Mouse (Mus musculus): Measurements from ENCODE around the gene Arl10. TPM values are rescaled to one million over a fixed set of nuclear protein-coding genes. Genes with fewer than 3 reads are reported as not detected.
A peak's percentile ranks its signal among the peaks of the same experiment; 100 is the strongest.

Gene Arl10
- polyA plus RNA-seq, 1 experiment from 2014 or later, result 13.3 TPM

DNA sequence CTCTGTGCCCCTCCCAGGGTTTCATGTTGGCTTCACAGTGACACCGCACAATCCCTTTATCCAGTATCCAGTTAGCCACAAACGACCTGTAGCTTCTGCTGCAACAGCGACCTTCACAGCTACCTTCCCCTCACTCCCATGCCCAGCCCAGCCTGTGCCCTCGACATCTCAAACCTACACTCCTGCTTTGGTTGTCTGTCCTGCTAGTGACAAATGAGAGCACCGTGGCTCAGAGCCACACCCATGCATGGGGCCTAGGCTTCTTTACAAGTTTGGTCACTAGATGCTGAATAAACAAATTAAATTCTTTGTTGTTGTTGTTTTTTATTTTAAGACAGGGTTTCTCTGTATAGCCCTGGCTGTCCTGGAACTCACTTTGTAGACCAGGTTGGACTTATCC, 32.4 kb downstream of the Arl10 start:
- DNase-seq (ENCODE audit: low spot score), result no peak
- no peak overlapping the region for H3K4me2 ChIP-seq (replicated peaks; ENCODE audit: low read depth)
- no peak overlapping the region for H3K9ac ChIP-seq (ENCODE audit: low read length)
- 43% methylated on average over 5 of the region's 5 CpGs for WGBS
- peaks cover 2% of the 10 kb centered on the region; the same call in 1 of the 2 replicates for H3K36me3 ChIP-seq (ENCODE audit: control insufficient read depth, insufficient read depth, low read length)
- no peaks in the 10 kb centered on the region for H3K27me3 ChIP-seq (ENCODE audit: control insufficient read depth, insufficient read depth, low read length)
- H3K4me1 ChIP-seq (replicated peaks; ENCODE audit: control insufficient read depth, insufficient read depth), result no peaks in the 10 kb centered on the region; the same call in none of the 2 replicates
- no peak for ATAC-seq (ENCODE audit: low FRiP score, low TSS enrichment)
- no peaks in the 10 kb centered on the region for H3K9me3 ChIP-seq (ENCODE audit: control insufficient read depth, low read length)
- H3K4me3 ChIP-seq (ENCODE audit: low read depth, low read length), result no peak overlapping the region
- TF ChIP-seq CTCF (IDR thresholded peaks at IDR 0.05; ENCODE audit: low read depth) (no peak), EP300 (optimal IDR thresholded peaks at IDR 0.05) (no peak)
- peak overlapping the region; percentile 31; the same call in 1 of the 2 replicates for H3K27ac ChIP-seq (replicated peaks)

DNA sequence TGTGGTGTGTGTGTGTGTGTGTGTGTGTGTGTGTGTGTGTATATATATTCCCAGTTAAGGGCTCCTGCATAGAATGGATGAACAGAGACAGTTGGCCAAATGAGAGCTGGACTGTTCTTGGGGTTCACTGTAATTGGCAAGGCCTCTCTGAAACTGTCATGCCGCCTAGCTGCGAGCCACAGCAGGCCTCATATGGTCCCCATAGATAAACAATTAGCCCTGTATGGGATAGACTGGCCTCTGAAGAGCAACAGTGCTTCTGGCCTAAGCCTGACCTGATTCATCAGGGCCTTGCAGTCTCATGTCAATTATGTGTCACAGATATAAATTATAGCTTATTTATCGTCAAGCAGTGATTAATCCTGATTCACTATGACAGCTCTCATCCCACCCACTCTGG, 33.2 kb downstream of the Arl10 start:
- 71% methylated on average over 3 of the region's 3 CpGs for WGBS
- Histone ChIP-seq H3K4me2 (replicated peaks; ENCODE audit: low read depth) (no peak overlapping the region), H3K27ac (replicated peaks) (no peak overlapping the region), H3K9ac (ENCODE audit: low read length) (no peak overlapping the region), H3K4me1 (replicated peaks; ENCODE audit: control insufficient read depth, insufficient read depth) (no peaks in the 10 kb centered on the region; the same call in none of the 2 replicates), H3K36me3 (ENCODE audit: control insufficient read depth, insufficient read depth, low read length) (peaks cover 2% of the 10 kb centered on the region; the same call in 1 of the 2 replicates), H3K27me3 (ENCODE audit: control insufficient read depth, insufficient read depth, low read length) (no peaks in the 10 kb centered on the region), H3K4me3 (ENCODE audit: low read depth, low read length) (no peak overlapping the region), H3K9me3 (ENCODE audit: control insufficient read depth, low read length) (no peaks in the 10 kb centered on the region)
- DNase-seq (ENCODE audit: low spot score) (no peak), ATAC-seq (ENCODE audit: low FRiP score, low TSS enrichment) (no peak)
- TF ChIP-seq EP300 (optimal IDR thresholded peaks at IDR 0.05), result no peak
- no peak for TF ChIP-seq CTCF (IDR thresholded peaks at IDR 0.05; ENCODE audit: low read depth)

DNA sequence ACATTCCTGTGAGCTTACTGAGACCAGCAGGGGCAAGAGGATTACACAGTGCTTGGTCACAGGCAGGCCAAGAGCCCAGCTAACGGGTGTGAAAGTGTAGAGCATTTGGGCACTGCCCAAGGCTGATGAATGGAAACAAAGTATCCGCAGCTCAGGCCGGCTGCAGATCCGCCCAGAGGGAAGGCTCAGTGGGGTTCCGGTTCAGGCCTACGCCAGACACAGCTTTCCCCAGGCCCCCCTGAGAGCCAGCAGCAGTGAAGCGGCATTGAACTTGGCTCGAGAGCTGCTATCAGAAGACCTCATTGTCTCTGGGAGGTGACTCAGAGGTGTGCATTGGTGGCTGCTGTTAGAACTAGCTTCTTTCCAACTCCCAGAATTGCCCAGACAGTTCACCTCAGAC, 33.9 kb downstream of the Arl10 start:
- H3K27ac ChIP-seq (replicated peaks), result peak overlapping the region; percentile 53
- no peak overlapping the region for H3K4me3 ChIP-seq (ENCODE audit: low read depth, low read length)
- peaks cover 2% of the 10 kb centered on the region; the same call in 1 of the 2 replicates for H3K36me3 ChIP-seq (ENCODE audit: control insufficient read depth, insufficient read depth, low read length)
- ATAC-seq (ENCODE audit: low FRiP score, low TSS enrichment), result no peak
- no peaks in the 10 kb centered on the region; the same call in none of the 2 replicates for H3K4me1 ChIP-seq (replicated peaks; ENCODE audit: control insufficient read depth, insufficient read depth)
- H3K27me3 ChIP-seq (ENCODE audit: control insufficient read depth, insufficient read depth, low read length), result no peaks in the 10 kb centered on the region
- peak overlapping the region; percentile 88 for H3K4me2 ChIP-seq (replicated peaks; ENCODE audit: low read depth)
- H3K9me3 ChIP-seq (ENCODE audit: control insufficient read depth, low read length), result no peaks in the 10 kb centered on the region
- H3K9ac ChIP-seq (ENCODE audit: low read length), result 0 out of 2 replicates have a peak overlapping the region, but pooled peaks have one; percentile 38
- no peak for TF ChIP-seq CTCF (IDR thresholded peaks at IDR 0.05; ENCODE audit: low read depth)
- no peak for TF ChIP-seq EP300 (optimal IDR thresholded peaks at IDR 0.05)
- 35% methylated on average over 8 of the region's 8 CpGs for WGBS
- DNase-seq (ENCODE audit: low spot score), result peak; percentile 26

DNA sequence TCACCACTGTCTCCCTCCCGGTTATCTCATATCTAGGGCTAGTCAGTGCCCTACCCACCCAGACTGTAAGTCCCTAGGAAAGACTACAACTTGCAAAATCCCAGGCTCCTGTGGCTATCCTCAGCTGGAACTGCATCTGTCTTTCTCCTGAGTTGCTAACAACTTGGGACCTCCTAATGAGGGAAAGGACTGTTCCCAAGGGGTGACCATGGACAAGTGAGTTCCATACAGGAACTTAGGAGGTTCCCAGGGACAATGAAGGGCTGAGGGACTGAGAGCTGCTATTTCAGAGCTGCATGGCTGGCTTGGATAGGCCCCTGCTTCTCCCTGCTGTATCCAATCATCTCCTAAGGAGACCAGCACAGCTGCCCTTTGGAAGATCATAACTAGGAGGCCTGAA, 34.5 kb downstream of the Arl10 start:
- H3K4me1 ChIP-seq (replicated peaks; ENCODE audit: control insufficient read depth, insufficient read depth), result no peaks in the 10 kb centered on the region; the same call in none of the 2 replicates
- WGBS, result 8% methylated on average over 1 of the region's 1 CpGs
- no peak for TF ChIP-seq EP300 (optimal IDR thresholded peaks at IDR 0.05)
- no peak for TF ChIP-seq CTCF (IDR thresholded peaks at IDR 0.05; ENCODE audit: low read depth)
- DNase-seq (ENCODE audit: low spot score), result no peak
- no peaks in the 10 kb centered on the region for H3K27me3 ChIP-seq (ENCODE audit: control insufficient read depth, insufficient read depth, low read length)
- no peak overlapping the region for H3K4me3 ChIP-seq (ENCODE audit: low read depth, low read length)
- peak overlapping the region; percentile 53 for H3K27ac ChIP-seq (replicated peaks)
- peak overlapping the region; percentile 88 for H3K4me2 ChIP-seq (replicated peaks; ENCODE audit: low read depth)
- H3K9ac ChIP-seq (ENCODE audit: low read length), result peak overlapping the region; percentile 38; the same call in 1 of the 2 replicates
- no peaks in the 10 kb centered on the region for H3K9me3 ChIP-seq (ENCODE audit: control insufficient read depth, low read length)
- H3K36me3 ChIP-seq (ENCODE audit: control insufficient read depth, insufficient read depth, low read length), result peaks cover 2% of the 10 kb centered on the region; the same call in 1 of the 2 replicates
- ATAC-seq (ENCODE audit: low FRiP score, low TSS enrichment), result no peak

DNA sequence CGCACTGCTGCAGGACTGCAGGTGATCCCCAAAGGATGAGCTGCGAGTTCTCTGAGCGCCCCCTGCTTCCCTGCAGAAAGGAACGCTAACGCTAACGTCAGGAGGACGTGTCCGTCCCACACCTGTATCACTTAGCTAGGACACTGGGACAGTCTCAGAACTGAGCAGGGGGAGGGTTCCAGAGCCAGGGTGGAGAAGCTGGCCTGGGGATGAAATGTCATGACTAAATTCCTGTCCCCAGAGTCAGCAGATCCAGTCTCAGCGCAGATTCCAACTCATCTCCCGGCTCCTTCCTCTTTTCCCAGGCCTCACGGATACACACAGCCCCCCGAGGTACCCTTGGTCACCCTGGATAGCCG, 35.8 kb downstream of the Arl10 start:
- Histone ChIP-seq H3K4me3 (ENCODE audit: low read depth, low read length) (peak overlapping the region; percentile 79), H3K27ac (replicated peaks) (peak overlapping the region; percentile 91), H3K9ac (ENCODE audit: low read length) (peak overlapping the region; percentile 86), H3K4me2 (replicated peaks; ENCODE audit: low read depth) (peak overlapping the region; percentile 88), H3K27me3 (ENCODE audit: control insufficient read depth, insufficient read depth, low read length) (no peaks in the 10 kb centered on the region), H3K9me3 (ENCODE audit: control insufficient read depth, low read length) (no peaks in the 10 kb centered on the region), H3K4me1 (replicated peaks; ENCODE audit: control insufficient read depth, insufficient read depth) (no peaks in the 10 kb centered on the region; the same call in none of the 2 replicates), H3K36me3 (ENCODE audit: control insufficient read depth, insufficient read depth, low read length) (peaks cover 1% of the 10 kb centered on the region; the same call in 1 of the 2 replicates)
- peak; percentile 22 for ATAC-seq (ENCODE audit: low FRiP score, low TSS enrichment)
- WGBS, result 14% methylated on average over 13 of the region's 13 CpGs
- no peak for DNase-seq (ENCODE audit: low spot score)
- peak; percentile 8 for TF ChIP-seq EP300 (optimal IDR thresholded peaks at IDR 0.05)
- peak; percentile 25; the same call in 1 of the 2 replicates for TF ChIP-seq CTCF (IDR thresholded peaks at IDR 0.05; ENCODE audit: low read depth)

DNA sequence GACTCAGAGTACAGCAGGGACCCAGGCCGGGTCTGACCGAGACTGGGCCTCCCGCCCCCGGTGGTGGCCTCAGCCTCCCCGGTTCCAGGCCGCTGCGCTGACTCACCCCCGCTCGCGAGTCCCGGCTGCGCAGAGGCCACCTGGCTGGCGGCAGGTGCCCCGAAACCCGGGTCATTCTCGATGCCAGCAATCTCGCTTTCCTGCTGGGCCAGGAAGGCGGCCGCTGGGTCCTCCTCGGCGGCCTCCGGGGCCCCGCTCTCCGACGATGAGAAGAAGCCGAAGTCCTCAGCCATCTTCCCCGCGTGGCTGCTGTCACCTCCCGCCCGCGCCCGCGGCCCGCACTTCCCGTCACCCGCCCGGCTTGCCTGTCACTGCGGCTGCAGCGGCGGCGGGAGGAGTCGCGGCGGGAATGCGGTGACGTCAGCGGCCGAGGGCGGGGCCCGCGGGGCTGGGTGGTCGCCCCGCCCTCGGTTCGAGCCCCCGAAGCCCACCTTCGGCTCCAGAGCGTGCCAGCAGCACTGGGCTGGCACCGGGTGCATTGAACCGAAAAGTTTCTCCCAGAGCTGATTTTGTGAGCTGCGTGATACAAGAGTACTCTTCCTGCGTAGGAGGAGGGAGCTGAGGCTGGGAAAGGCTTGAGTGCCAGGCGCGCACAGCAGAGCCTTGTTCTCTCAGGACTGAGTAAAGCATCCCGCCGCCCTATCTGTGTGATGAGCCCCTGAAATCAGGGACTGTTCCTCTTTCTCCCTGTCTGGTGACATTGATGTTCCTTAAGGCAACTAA, 36.3 kb downstream of the Arl10 start, which contains the start of gene Cltb:
Cltb (minus strand) TSS at position 373 of the 783 bp plus-strand sequence.
- peak; percentile 78 for ATAC-seq (ENCODE audit: low FRiP score, low TSS enrichment)
- TF ChIP-seq EP300 (optimal IDR thresholded peaks at IDR 0.05), result peak; percentile 12
- no peak for TF ChIP-seq CTCF (IDR thresholded peaks at IDR 0.05; ENCODE audit: low read depth)
- peak within 1 kb of the TSS; percentile 86 for H3K9ac ChIP-seq (ENCODE audit: low read length)
- H3K9me3 ChIP-seq (ENCODE audit: control insufficient read depth, low read length), result no peaks in the 10 kb centered on the region
- peak; percentile 86 for DNase-seq (ENCODE audit: low spot score)
- peak within 1 kb of the TSS; percentile 79 for H3K4me3 ChIP-seq (ENCODE audit: low read depth, low read length)
- peak within 1 kb of the TSS; percentile 91 for H3K27ac ChIP-seq (replicated peaks)
- under 1% methylated on average over 59 of the region's 66 CpGs for WGBS
- H3K36me3 ChIP-seq (ENCODE audit: control insufficient read depth, insufficient read depth, low read length), result no peaks in the 10 kb centered on the region; the same call in 1 of the 2 replicates
- peak within 1 kb of the TSS; percentile 88 for H3K4me2 ChIP-seq (replicated peaks; ENCODE audit: low read depth)
- no peaks in the 10 kb centered on the region for H3K27me3 ChIP-seq (ENCODE audit: control insufficient read depth, insufficient read depth, low read length)
- H3K4me1 ChIP-seq (replicated peaks; ENCODE audit: control insufficient read depth, insufficient read depth), result no peaks in the 10 kb centered on the region; the same call in none of the 2 replicates

All from stomach, postnatal 0 days (tissue).